Mouse (Mus musculus) layer of hippocampus, postnatal 36 days (tissue): Measurements from ENCODE around the gene Akap7. TPM values are rescaled to one million over a fixed set of nuclear protein-coding genes. Genes with fewer than 3 reads are reported as not detected.

Source experiments
- total RNA-seq, 2 experiments: library from RNA; stranded (reverse); gene quantifications; 2 replicates each; pipeline ENCODE4 v1.2.3; 2021

Akap7 gene
- total RNA-seq, 2 experiments from 2014 or later, result 53.2 to 53.5 TPM

Other genes starting within 250 kb of the Akap7 start
- 10 to 100 TPM; 84.6 to 89.0 TPM for gene Epb41l2, start 51.9 kb upstream of the Akap7 start, total RNA-seq
- not detected for gene Smlr1, start 228.4 kb upstream of the Akap7 start, total RNA-seq